Mouse (Mus musculus) brain, adult 10 weeks (tissue): ENCODE results near the gene Lcn5. TPM values are rescaled to one million over a fixed set of nuclear protein-coding genes. Genes with fewer than 3 reads are reported as not detected.

ENCODE experiments used
- polyA plus RNA-seq: library from polyadenylated mRNA; stranded (reverse); fragments of 350-450 nt; fragmentation: Illumina TruSeq; extraction: RNeasy Lipid Tissue Mini Kit (QIAGEN cat#74804); gene quantifications from one replicate; pipeline ENCODE4 v1.2.3, GENCODE M21; 2015; ENCODE audit warnings: low read depth, low replicate concordance

The Lcn5 gene
- polyA plus RNA-seq: not detected

DNA sequence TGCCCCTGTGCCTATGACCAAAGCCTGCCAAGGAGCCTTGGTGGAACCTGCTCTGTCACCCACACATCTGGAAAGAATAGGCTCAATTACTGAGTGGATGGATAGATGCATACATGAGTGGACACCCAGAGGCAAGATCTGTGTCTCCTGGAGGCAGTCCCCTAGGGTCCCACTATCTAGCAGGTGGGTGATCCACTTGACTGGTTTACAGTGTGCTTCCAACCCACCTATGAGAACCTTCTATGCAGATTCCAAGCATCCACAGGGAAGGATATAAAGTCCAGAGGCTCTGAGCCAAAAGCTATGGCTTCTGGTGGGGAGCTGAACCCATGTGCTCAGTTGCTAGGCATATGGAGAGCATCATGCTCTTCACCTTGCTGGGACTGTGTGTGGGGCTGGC, at the start of gene Lcn5:
TSS of gene Lcn5 (plus strand) at position 301 of the 400 bp plus-strand sequence.

DNA sequence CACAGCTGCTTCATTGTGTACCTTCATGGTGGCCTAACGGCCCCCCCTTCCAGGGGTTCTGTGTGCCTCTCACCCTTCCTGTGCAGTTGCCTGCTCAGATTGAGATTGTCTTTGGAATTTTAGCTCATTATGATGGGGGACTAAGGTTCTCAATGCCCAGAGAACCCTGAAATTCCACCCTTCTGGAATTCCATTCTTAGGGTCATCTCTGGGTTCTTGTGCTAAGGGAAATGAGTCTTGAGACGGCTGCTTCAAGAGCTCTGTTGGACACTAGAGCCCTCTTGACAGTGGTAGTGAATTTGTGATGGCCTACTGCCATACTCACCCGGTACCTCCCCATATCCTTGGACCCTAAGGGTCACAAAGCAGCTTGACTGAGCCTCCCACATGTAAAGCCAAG, 40.2 kb upstream of the Lcn5 start, which contains the start of gene Ccdc183:
TSS of gene Ccdc183 (minus strand) at position 101 of the 400 bp plus-strand sequence.

DNA sequence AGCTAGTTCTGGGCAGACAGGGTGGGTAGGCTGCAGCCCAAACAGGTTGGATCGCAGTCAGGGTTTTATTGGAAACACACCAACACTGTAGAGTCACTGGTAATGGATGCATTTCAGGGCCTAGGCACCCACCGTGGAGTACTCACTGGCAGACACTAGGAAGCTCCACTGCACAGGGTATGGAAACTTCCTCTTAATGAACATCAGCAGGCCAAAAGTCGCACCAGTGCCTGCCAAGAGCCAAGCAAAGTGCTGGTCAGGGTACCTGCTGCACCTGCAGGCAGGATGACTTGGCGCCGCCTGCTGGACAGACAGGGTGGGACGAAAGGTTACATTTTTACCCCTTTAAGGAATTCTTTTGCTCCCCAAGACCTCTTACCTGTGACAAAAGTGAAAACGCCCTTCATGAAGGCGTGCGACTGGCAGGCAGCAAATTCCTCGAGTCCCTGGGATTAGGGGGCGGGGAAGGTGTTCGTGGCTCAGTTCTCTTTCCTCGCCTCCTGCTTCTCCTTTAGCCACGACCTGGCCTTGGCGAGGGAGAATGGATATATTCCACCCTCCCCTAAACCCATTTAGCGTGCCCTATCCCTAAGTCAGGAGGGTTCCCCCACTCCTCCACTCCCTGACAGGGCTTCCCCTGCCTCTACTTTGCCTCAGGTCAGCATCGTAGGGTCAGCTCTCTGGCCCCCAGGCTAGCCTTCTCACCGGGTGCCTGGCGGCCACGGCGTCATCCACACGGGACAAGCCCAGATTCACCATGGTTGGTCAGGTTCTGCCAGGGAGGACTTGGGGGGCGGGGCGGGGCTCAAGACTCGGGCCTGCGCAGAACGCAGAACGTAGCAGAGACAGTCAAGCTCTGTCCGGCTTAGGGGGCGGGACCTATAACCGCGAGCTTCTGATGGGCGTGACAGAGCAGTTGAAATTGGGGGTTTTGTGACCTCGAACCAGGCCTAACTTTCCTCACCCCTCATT, 36.2 kb upstream of the Lcn5 start, which contains the start of gene Tmem141:
TSS of gene Tmem141 (minus strand) at position 777 of the 972 bp plus-strand sequence.

DNA sequence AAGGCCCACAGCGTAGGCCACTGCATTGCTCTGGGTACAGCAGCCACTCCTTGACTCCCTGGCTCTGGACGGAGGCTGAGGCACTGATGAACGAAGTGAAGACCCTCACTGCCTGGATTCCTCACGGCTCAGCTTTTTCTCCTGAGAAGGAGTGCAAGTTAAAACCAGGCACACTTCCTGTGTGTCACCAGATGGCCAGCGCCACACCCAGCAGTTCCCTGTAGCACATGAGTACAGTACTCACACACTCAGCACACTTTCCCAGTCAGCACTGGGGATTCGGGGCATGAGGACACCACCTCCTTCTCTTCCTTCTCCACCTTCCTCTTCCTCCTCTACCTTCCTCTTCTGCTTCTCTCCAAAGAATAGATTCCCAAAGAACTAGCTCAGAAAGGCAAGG, 29.9 kb upstream of the Lcn5 start, which contains the start of gene Fcna:
TSS of gene Fcna (minus strand) at position 220 of the 400 bp plus-strand sequence.

GRCm38 (mm10) chr2:25652902-25653301, 4.8 kb upstream of the Lcn5 start, which contains the start of gene Lcn8:
Gene Lcn8 (plus strand): TSS chr2:25653120.

GRCm38 (mm10) chr2:25676486-25676885, 18.7 kb downstream of the Lcn5 start, which contains the start of gene Lcn6:
Gene Lcn6 (plus strand): TSS chr2:25676786.

DNA sequence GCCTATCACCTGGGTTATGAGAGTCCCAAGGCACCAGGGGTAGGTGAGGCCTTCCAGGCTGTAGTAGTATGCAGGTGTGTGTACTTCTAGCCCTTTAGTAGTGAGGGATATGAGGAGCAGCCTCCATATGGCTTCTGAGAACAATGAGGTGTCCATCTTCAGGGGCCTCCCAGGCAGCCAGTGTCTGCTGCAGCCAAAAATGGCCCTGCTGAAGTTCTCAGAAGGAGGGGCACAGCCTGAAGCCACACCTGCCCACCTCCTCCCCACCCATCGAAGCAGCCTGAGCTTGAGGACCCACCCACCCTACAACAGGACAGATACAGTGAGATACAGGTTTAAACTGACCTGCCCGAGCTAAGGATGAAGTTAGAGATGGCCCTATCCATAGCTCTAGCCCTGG, 24.7 kb downstream of the Lcn5 start, which contains the start of gene Lcn10:
TSS of gene Lcn10 (plus strand) at position 301 of the 400 bp plus-strand sequence.

GRCm38 (mm10) chr2:25699743-25700142, 42.0 kb downstream of the Lcn5 start, which contains the start of gene Obp2a:
Gene Obp2a (plus strand): TSS chr2:25700043.

DNA sequence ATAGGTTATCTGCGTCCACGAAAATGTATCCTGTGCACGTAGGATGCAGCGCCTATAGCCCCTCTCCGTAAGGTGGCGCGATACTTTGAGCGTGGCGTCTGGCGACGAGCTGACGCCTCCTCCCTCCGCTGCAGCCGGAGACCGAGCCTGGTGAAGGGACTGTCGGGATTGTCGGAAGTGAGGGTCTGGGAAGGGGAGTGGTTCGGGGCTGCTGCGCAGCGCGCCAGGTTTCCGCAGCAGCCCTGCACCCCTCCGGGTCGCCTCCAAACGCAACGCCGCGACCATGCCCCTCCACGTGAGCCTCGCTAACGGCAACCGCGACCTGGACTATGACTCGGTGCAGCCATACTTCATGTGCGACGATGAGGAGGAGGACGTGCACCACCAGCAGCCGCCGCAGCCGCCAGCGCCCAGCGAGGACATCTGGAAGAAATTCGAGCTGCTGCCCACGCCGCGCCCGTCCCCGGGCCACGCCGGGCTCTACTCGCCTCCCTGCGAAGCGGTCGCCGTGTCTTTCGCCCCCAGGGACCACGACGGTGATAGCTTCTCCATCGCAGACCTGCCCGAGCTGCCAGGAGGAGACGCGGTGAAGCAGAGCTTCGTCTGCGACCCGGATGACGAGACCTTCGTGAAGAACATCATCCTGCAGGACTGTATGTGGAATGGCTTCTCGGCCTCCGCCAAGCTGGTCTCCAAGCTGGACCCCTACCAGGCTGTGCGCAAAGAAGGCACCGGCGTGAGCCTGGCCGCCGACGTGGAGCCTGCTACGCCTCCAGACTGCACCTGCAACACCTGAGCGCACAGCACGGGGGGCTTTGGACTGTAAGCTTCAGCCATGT, 49.1 kb downstream of the Lcn5 start, which contains the start of gene Bmyc:
TSS of gene Bmyc (plus strand) at position 97 of the 839 bp plus-strand sequence.

Other genes with a start within 250 kb of the Lcn5 start
- gene Fut7, start 234.7 kb upstream of the Lcn5 start, polyA plus RNA-seq: 1.1 TPM
- gene Abca2, start 229.2 kb upstream of the Lcn5 start, polyA plus RNA-seq: 105 TPM
- gene Clic3, start 201.1 kb upstream of the Lcn5 start, polyA plus RNA-seq: not detected
- gene Paxx, start 196.9 kb upstream of the Lcn5 start, polyA plus RNA-seq: 96.2 TPM
- 2,295 TPM for gene Ptgds, start 187.9 kb upstream of the Lcn5 start, polyA plus RNA-seq
- not detected for gene Lcn12, start 164.0 kb upstream of the Lcn5 start, polyA plus RNA-seq
- 96.2 TPM for gene Fbxw5, start 157.2 kb upstream of the Lcn5 start, polyA plus RNA-seq
- gene C8g, start 156.2 kb upstream of the Lcn5 start, polyA plus RNA-seq: 1.9 TPM
- gene Traf2, start 111.0 kb upstream of the Lcn5 start, polyA plus RNA-seq: 10.6 TPM
- gene Edf1, start 100.1 kb upstream of the Lcn5 start, polyA plus RNA-seq: 365 TPM
- gene Mamdc4, start 83.1 kb upstream of the Lcn5 start, polyA plus RNA-seq: 0.95 TPM
- gene Phpt1, start 82.7 kb upstream of the Lcn5 start, polyA plus RNA-seq: 94.8 TPM
- 44.4 TPM for gene Ajm1, start 76.2 kb upstream of the Lcn5 start, polyA plus RNA-seq
- gene Rabl6, start 49.4 kb upstream of the Lcn5 start, polyA plus RNA-seq: 145 TPM
- not detected for gene Ccdc183, start 40.3 kb upstream of the Lcn5 start, polyA plus RNA-seq
- 54.0 TPM for gene Tmem141, start 35.9 kb upstream of the Lcn5 start, polyA plus RNA-seq
- gene Fcna, start 29.9 kb upstream of the Lcn5 start, polyA plus RNA-seq: 0.79 TPM
- gene Lcn8, start 4.8 kb upstream of the Lcn5 start, polyA plus RNA-seq: not detected
- gene Lcn6, start 18.8 kb downstream of the Lcn5 start, polyA plus RNA-seq: not detected
- gene Lcn10, start 24.8 kb downstream of the Lcn5 start, polyA plus RNA-seq: not detected
- not detected for gene Obp2a, start 42.1 kb downstream of the Lcn5 start, polyA plus RNA-seq
- 81.8 TPM for gene Bmyc, start 48.8 kb downstream of the Lcn5 start, polyA plus RNA-seq
- not detected for gene Obp2b, start 79.1 kb downstream of the Lcn5 start, polyA plus RNA-seq
- not detected for gene Lcn3, start 107.6 kb downstream of the Lcn5 start, polyA plus RNA-seq
- not detected for gene Lcn11, start 119.1 kb downstream of the Lcn5 start, polyA plus RNA-seq
- gene Gm13539, start 124.3 kb downstream of the Lcn5 start, polyA plus RNA-seq: not detected
- gene Glt6d1, start 157.9 kb downstream of the Lcn5 start, polyA plus RNA-seq: not detected
- gene Lcn9, start 165.2 kb downstream of the Lcn5 start, polyA plus RNA-seq: not detected
- gene Sohlh1, start 189.3 kb downstream of the Lcn5 start, polyA plus RNA-seq: not detected
- 90.6 TPM for gene Kcnt1, start 205.8 kb downstream of the Lcn5 start, polyA plus RNA-seq